Mouse (Mus musculus) adrenal gland, adult 2 months (tissue): Measurements from ENCODE around the gene Foxo1. TPM values are rescaled to one million over a fixed set of nuclear protein-coding genes. Genes with fewer than 3 reads are reported as not detected.
A peak's percentile ranks its signal among the peaks of the same experiment; 100 is the strongest.

Experiments
- DNase-seq: peaks from one replicate; pipeline ENCODE4 v3.0.0; 2021
- long read RNA-seq: library from polyadenylated mRNA; stranded (forward); transcript quantifications from one replicate; pipeline ENCODE4 v2.0.0, GENCODE M21; 2021
- polyA plus RNA-seq: library from polyadenylated mRNA; depleted of rRNA; stranded (reverse); fragments of >200 nt; gene quantifications from 2 replicates; pipeline ENCODE4 v1.2.3, GENCODE M21; 2012; rRNA removed
- total RNA-seq, 2 experiments: library from RNA; stranded (reverse); gene quantifications; 2 replicates each; pipeline ENCODE4 v1.2.3; 2021

The Foxo1 gene
- 10 to 100 TPM; 21.8 to 27.9 TPM for total RNA-seq
- 22.5 and 23.1 TPM in 2 replicates for polyA plus RNA-seq
- long read RNA-seq, full-length matches to known transcripts, result 9 of 12 reads
- long read RNA-seq, partial matches to known transcripts, result 1 of 12 reads
- long read RNA-seq, other reads (novel, unspliced or antisense), result 2 of 12 reads

DNA sequence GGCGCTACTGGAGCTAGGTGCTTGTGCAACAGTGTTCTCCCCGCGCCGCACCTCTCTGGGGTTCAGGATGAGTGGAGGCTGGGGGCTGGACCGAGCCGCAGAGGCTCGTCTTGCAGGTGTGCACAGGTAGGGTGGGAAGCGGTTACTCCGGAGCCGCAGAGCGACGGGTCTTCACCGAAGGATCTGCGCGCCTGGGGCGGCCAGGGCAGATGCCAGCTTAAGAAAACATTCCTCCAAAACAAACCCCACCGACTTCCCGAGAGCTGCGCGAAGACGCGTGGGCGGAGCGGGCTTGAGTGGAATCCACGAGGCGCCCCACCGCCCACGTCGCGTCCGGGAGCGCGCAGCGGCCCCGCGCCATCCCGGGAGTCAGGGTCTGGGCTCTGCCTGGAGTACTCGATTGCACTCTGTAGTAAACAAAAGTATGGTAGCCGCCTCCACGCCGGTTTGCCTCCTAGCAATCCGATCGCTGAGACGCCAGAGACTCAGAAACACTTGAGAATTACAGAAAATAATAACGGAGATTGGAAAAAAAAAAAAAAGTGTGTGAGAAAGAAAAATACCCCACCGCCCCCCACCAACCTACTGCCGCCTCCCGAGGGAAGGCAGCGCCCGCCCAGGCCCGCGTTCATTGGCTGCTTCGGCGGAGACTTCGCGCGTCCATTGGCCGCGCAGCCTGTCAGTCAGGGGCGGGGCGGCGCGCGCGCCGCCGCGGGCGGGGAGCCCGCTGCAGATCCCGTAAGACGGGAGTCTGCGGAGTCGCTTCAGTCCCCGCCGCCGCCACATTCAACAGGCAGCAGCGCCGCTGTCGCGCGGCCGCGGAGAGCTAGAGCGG, at the start of gene Foxo1:
Gene Foxo1, plus strand, starts transcription at position 685 of the 835 bp plus-strand sequence.
- DNase-seq, result peak; percentile 96

- DNase-seq, result no peak
These were observed 49.3 kb upstream of the Foxo1 start for GRCm38 (mm10) chr3:52218864-52219263.

- DNase-seq, result no peak
These were observed 47.1 kb upstream of the Foxo1 start for GRCm38 (mm10) chr3:52221082-52221481.

DNA sequence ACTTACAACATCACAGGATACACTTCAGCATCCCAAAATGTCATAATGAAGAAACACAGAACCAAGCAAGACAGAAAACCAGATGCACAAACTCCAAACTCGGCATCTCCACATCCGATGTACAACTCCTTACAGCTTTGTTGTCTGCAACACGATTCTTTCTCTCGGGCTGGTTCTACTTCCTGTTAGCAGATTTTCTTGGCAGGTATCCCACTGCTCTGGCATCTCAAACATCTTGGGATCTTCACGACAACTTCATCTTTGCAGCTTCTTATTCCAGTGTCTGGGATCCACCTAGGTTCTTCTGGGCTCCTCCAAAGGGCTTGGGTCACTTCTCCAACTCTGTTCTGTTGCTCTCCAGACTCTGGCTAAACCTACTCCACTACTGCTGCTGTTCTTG, 46.2 kb upstream of the Foxo1 start:
- DNase-seq, result no peak

GRCm38 (mm10) chr3:52236488-52236887, 31.6 kb upstream of the Foxo1 start:
- DNase-seq, result no peak

DNA sequence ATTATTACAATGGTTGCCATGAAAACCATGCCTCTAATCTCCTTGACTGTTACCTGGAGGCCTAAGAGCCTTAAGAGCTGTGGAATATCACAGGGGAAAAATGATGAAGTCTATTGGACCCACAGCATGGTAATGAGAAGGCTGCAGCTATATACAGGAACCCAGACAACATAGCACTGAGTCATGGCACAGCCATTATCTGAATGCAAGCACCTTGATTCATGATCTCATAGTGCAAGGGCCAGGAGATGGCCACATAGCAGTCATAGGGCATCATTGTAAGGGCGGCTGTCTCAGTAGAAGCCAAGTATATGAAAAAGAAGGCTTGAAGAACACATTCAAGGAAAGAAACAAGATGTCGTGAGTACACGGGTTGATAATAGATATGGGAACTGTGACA, 31.0 kb upstream of the Foxo1 start:
- no peak for DNase-seq

GRCm38 (mm10) chr3:52241062-52241461, 27.1 kb upstream of the Foxo1 start:
- no peak for DNase-seq

GRCm38 (mm10) chr3:52242457-52243105, 25.6 kb upstream of the Foxo1 start:
- peak; percentile 82 for DNase-seq

GRCm38 (mm10) chr3:52243271-52244021, 24.7 kb upstream of the Foxo1 start:
- DNase-seq, result peak; percentile 26

GRCm38 (mm10) chr3:52245996-52246830, 21.9 kb upstream of the Foxo1 start:
- DNase-seq, result no peak

DNA sequence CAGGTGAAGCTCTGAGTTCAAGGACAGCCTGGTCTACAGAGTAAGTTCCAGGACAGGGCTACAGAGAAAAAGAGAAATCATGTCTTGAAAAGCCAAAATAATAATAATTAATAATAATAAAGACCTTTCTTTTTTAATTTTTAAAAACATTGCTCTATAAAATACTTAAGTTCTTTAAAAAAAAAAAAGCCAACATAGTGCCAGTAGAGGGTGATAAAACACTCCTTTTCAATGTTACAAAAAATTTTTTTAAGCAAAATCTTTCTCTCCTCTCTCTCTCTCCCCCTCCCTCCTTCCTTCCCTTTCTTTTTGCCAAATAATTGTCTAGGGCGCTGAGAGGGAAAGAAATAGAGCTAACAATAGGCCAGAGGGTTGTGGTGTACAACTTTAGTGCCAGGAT, 17.0 kb upstream of the Foxo1 start:
- DNase-seq, result no peak

DNA sequence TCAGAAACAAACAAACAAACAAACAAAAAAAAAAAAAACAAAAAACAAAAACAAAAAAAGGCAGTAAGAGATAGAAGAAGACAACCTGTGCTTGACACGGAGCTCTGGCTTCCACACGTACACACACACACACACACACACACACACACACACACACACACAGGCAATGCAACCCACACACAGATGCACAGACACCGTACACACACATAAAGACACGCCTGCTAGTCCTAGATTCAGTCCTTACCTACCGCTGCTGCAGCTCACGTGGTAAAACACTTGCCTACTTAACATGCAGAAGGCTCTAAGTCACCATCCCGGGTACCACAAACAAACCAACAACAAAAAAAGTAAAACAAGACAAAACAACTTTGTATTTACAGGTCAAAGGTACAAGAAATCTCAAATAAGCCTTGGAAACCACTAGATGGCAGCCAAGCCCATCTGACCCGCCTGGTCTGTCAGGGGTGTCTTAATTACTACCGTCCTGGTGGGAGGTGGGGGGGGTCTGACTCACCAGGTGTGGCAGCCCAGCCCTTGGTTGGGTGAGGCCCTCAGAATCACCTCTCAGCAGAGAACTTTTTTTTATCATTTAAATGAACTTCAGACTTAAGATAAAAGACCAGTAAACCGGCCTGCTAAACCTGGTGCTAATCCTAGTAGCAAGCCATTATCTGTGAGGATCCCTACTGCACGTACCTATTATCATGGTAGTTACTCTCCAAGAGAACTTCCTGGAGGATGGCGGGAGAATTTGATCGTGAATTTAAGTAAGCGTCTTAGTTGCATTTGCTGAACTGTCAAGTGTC, 14.3 kb upstream of the Foxo1 start:
- DNase-seq, result peak; percentile 34

DNA sequence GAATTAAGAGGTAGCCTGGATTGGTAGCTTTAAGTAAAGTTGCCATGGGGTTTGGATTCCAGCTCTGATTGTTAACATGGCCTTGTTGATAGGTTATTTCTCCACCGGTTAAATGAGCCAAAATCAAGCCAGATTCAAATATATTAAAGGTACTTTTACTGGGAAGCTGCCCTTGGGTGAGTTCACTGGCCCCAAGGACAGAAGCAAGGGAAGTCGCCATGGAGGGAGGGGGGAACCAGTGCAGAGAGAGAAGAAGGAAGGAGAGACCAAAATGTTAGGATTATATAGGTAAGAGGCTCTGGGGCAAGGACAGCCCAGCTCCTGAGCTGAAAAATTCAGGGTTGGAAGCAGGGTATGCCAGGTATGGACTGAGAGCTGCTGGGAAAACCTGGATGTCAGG, 13.6 kb upstream of the Foxo1 start:
- no peak for DNase-seq

DNA sequence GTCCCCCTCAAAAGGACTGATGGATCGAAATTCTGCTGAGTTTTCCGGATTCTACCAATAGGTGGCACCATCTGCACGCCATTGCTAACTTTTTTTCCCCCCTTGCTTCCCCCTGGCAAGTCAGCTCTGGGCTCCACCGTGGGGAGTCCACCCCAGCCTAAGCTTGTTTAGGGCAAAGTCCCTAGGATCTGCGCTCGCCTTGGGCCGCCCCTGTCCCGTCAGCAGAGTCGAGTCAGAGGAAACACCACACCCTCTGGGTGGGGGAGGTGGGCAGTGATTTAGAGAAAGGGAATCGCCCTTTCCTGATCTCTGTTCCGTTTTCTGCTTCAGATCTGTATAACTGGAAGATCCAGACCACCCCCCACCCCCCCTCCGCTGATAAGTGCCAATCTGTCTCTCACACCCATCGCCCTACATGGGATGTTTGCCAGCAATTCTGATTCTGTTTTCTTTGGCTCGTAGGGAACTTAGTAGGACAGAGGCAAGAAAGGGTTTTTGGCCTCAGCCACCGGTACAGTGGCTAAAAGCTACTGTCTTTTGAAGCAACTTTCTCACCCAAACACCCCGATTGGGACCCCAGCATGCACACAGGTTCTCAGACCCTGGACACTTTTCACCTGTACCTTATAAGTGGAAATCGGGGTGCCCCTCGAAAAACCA, 10.2 kb upstream of the Foxo1 start:
- DNase-seq, result peak; percentile 51

DNA sequence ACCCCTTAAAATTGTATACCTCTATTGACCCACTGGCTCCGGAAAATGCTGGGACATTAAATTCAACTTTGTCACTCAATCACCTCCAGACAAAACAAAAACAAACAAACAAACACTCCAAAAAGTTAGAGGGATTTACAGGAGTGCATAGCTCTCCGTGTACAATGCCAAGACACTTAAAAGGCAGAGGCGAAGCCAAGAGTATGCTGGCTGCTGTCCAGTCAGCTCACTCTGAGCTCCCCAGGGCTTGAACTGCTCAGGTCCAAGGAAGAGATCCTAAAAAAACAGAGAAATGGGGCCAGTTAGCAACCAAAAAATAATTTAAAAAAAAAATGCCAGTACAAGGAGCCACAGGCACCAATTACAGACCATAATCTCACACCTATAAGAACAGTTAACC, 9.6 kb upstream of the Foxo1 start:
- peak; percentile 58 for DNase-seq

GRCm38 (mm10) chr3:52262431-52263161, 5.5 kb upstream of the Foxo1 start:
- DNase-seq, result peak; percentile 62

DNA sequence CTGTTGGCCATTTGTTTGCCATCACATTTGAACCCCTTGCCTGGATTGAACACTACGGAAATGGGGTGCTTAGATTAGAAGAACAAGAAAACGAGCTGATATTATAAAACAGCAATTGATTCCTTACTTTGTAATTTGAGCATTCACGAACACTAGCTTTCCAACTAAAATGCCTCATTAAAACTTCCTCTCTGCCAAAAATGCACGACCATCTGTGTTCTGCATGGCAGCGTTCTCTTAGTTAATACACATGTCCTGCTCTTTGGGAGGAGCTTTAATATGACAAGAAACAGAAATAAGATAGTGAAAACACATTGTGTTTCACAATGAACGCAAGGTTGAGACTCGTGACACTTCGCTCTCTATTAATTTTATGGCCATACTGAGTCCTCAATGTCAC, 3.8 kb upstream of the Foxo1 start:
- no peak for DNase-seq

DNA sequence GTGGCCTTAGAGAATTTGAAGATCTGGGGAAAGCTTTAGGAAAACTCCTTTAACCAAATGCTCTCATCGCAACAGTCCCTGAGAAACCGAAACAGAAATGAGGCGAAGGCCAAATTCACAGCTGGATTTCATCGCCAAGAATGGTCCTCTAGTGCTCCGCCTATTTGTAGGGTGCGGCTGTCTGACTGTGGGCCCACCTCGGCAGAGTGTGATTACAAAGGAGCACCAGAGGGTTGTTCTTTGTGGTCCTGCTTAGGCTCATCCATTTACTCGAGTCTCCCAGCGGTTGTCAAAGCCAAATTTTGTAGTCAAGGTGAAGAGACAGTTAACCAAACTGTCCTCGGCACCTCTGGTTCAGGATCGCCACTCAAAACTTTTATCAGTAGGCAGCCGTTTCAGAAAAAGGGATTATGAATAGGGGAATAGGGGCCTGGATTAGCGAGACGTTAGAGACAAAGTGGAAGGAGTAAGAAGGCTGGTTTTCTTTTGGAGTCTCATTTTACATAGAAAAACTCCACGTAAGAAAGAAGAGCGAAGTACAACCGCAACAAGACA, 1.5 kb upstream of the Foxo1 start:
- DNase-seq, result peak; percentile 13

DNA sequence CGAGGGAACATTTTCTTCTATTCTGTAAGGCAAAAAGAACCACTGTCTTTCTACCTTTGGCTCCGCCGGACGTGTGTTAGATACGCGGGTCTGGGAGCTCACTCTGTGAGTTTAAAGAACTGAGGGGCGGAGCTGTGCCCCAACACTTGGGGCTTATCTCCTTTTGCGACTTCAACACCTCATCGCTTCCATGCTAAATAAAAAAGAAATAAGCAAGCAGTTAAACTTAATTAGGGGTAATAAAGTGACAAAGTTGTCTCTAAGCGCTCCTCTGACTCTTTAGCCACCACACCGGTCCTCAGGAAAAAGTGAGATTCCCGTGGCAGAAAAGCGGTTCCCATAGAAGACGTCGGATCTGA, 864 bp upstream of the Foxo1 start:
- no peak for DNase-seq

GRCm38 (mm10) chr3:52268487-52268736, 276 bp downstream of the Foxo1 start:
- DNase-seq, result no peak
